In the genomic region with DNA sequence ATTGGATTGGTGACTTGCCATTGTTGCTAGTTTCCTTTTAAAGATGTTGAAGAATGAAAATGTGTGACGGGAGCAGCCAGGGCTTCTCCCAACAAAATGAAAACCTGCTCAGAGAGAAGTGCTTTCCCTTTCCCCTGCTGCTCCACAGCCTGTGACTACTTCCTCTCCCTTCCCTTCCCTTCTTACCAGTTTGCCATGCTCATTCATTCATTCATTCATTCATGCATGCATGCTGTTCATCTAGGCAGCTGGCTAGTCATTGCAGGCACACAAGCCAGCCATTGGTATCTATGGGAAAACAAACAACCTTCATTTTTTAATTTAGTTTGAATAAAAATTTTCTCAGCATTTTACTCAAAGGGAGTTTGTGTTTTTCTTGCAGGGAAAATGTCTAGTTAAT, we compare ENCODE assay signal across 16 mouse cellular contexts.
"Had no signal": no experiment of that assay in that cellular context is flagged by ENCODE, and none has a peak within 500 bp of the region (broad histone marks: within the 10 kb centered on the region; RNA-seq: fewer than 3 reads in every experiment).

No protein-coding gene starts in this region.

- H3K27me3 ChIP-seq: neural tube, embryonic 12.5 days had no signal

- H3K4me3 ChIP-seq: lung, embryonic 15.5 days; megakaryocyte, embryonic 14.5 days; midbrain, embryonic 12.5 days; neural tube, embryonic 12.5 days; stomach, embryonic 15.5 days had no signal

- H3K9ac ChIP-seq: liver, postnatal 0 days; lung, embryonic 15.5 days; midbrain, embryonic 12.5 days; neural tube, embryonic 12.5 days; stomach, embryonic 15.5 days had no signal

- ATAC-seq: liver, postnatal 0 days; lung, postnatal 0 days had no signal

- H3K9me3 ChIP-seq: lung, embryonic 15.5 days; megakaryocyte, embryonic 14.5 days; midbrain, embryonic 12.5 days; neural tube, embryonic 12.5 days; stomach, embryonic 15.5 days had no signal

- H3K27ac ChIP-seq: lung, embryonic 15.5 days; macrophage; midbrain, embryonic 12.5 days; neural tube, embryonic 12.5 days; stomach, embryonic 15.5 days had no signal

- H3K4me2 ChIP-seq: lung, embryonic 15.5 days; midbrain, embryonic 12.5 days; neural tube, embryonic 12.5 days; stomach, embryonic 15.5 days had no signal

- DNase-seq: liver, postnatal 0 days; lung, adult 2 months; lung, postnatal 14 days; lung, postnatal 36 days; midbrain, embryonic 14.5 days; right cerebral cortex, postnatal 14 days; thymus, adult 2 months; thymus, postnatal 25 days; thymus, postnatal 4 days had no signal

- H3K36me3 ChIP-seq: lung, embryonic 15.5 days; midbrain, embryonic 12.5 days; neural tube, embryonic 12.5 days; stomach, embryonic 15.5 days had no signal
